Mouse (Mus musculus): ENCODE results near the gene 3830406C13Rik. TPM values are rescaled to one million over a fixed set of nuclear protein-coding genes. Genes with fewer than 3 reads are reported as not detected.

Gene 3830406C13Rik
- polyA plus RNA-seq (2021; fragmentation: Nextera tagmentation), result 35.3 TPM in 2 replicates
- long read RNA-seq, experiment 1, transcript 3830406C13Rik-214 (4 exons, 431 nt), result minor isoform, 7 of 66 reads
- long read RNA-seq, experiment 1, transcript 3830406C13Rik-206 (5 exons, 2,292 nt), result minor isoform, 9 of 66 reads
- long read RNA-seq, experiment 1, transcript 3830406C13Rik-202 (5 exons, 2,452 nt), result major isoform, 22 of 66 reads
- long read RNA-seq, experiment 1, partial matches to known transcripts, result 4 of 66 reads
- long read RNA-seq, experiment 1, other reads (novel, unspliced or antisense), result 14 of 66 reads
- long read RNA-seq, experiment 2, transcript 3830406C13Rik-214 (4 exons, 431 nt), result minor isoform, 14 of 210 reads
- long read RNA-seq, experiment 2, transcript 3830406C13Rik-201 (6 exons, 2,477 nt), result minor isoform, 18 of 210 reads
- long read RNA-seq, experiment 2, transcript 3830406C13Rik-202 (5 exons, 2,452 nt), result major isoform, 85 of 210 reads
- long read RNA-seq, experiment 2, transcript 3830406C13Rik-206 (5 exons, 2,292 nt), result minor isoform, 39 of 210 reads
- long read RNA-seq, experiment 2, partial matches to known transcripts, result 17 of 210 reads
- long read RNA-seq, experiment 2, other reads (novel, unspliced or antisense), result 24 of 210 reads

DNA sequence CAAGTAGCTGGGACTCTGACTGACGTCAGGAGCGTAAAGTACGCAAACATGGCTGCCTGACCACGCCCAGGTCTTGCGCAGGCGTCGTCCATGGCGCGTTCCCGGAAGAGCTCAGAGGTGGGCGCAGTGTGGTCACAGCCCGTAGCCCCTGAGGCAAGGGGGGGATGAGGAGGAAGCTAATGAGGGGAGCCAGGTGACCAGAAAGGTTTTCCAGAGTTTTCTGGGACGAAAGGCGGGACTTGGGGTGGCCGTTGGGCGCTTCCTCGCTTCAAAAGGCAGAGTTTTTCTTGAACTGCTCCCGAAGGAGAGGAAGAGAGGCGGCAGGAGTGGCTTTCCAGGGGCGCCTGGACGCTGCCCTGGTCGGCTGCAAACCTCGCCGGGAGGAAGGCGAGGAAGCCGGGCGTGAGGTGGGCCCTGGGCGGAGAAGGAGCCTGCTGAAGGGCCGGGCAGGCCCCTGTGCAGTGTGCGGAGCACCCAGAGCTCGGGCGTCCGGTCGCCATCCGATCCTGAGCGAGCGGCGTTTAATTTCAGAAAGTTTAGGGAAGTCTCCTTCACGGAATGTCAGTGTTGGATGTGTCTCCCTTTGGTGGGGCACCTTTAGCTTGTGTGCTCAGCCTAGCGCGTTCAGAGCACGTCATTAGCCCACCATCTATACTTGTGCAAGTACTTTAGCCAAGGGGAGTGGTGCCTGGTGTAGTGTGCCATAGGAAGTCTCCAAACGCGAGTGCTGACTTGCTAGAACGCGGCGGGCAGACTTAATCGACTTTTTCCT, at the start of gene 3830406C13Rik:
TSS of gene 3830406C13Rik (plus strand) at position 33 of the 772 bp plus-strand sequence.

DNA sequence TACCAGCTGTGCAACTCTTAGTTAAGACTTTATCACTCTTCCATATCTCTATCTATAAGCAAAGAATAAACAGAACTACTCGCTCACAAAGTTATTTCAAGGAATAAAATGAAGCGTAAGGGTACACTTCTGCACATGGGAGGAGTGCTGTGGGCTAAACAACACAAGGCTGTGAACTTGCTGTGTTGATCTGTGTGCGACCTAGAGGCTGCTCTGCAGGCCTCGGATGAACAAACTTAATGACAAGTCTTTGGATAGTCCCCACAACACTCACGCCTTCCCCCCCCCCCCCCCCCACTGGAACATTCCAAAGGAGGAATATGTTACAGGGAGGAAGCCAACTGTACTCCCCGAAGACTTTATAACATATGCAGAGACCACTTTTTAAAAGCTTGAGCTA, 332 bp upstream of the 3830406C13Rik start, which contains the start of gene Gm49355:
TSS of gene Gm49355 (plus strand) at position 336 of the 400 bp plus-strand sequence.

DNA sequence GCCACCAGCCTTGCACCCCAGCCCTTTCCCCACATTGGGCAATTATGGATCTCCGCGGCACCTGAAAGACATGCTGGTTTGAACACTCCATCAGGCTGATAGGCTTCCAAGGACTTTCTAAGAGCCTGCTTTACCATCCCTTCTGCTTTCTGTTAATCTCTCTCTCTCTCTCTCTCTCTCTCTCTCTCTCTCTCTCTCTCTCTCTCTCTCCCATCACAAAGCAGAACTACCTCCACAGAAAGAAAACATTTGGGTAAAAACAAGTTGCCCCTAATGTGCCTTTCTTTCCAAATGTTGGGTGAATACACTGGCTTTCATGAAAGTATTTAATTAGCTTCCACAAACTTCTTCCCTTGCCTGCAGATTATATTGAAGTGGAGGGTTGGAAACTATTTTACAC, 64.1 kb downstream of the 3830406C13Rik start, which contains the start of gene Fezf2:
TSS of gene Fezf2 (minus strand) at position 101 of the 400 bp plus-strand sequence.

Other genes with a start within 250 kb of the 3830406C13Rik start
- gene Gm49355, start 197 bp upstream of the 3830406C13Rik start, polyA plus RNA-seq (2021; fragmentation: Nextera tagmentation), result 0.20 and 0.24 TPM in 2 replicates
- 24.8 and 28.1 TPM in 2 replicates for gene Fezf2, start 64.0 kb downstream of the 3830406C13Rik start, polyA plus RNA-seq (2021; fragmentation: Nextera tagmentation)